Mouse (Mus musculus): ENCODE measurements around the gene Camk2d. TPM values are rescaled to one million over a fixed set of nuclear protein-coding genes. Genes with fewer than 3 reads are reported as not detected.

The Camk2d gene
- polyA plus RNA-seq, 1 experiment from 2014 or later: 34.9 TPM

DNA sequence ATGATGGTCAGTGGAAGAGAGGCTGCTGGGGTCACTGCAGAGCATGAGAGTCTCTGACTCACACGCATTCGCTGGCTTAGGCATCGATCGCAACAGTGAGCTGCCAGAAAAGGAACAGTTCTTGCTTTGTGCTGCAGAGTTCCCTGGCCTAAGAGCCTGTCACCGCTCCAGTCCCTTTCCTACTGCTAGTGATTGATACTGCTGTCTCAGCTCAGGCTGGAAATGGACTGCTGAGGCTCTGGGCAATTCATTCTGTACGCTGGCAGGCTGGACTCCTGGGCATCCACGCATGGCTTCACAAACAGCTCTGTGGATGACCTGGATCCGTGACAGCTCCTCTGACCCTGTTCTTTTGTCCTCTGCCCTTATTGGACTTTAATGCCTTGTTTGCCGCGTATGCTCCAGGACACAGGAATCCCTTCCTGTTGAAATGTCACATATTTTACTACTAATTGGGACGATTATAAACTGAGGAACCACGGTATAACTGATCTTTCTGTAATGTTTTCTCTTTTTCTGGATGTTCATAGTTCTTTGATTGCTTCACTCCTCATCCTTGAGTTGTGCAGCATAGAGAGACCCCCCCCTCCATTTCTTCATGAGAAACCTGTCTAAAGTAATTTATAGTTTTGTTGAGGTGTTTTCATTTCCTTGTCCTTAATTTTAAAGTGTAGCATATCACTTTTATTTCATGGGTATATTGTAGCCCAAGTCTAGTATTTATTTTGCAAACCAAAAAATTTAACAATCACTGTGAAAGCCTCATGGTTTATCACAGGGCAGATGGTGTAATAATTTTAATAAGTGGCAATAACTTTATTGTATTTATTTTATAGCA, 99.6 kb downstream of the Camk2d start:
- Histone ChIP-seq H3K27me3 (ENCODE audit: control insufficient read depth, insufficient read depth, low read length) (no peaks in the 10 kb centered on the region), H3K36me3 (ENCODE audit: control insufficient read depth, insufficient read depth, low read length) (no peaks in the 10 kb centered on the region), H3K27ac (replicated peaks) (peak overlapping the region; percentile 80), H3K9ac (ENCODE audit: low read length) (peak overlapping the region; percentile 18; the same call in 1 of the 2 replicates), H3K4me3 (ENCODE audit: low read depth, low read length) (no peak overlapping the region), H3K9me3 (ENCODE audit: control insufficient read depth, low read length) (no peaks in the 10 kb centered on the region), H3K4me2 (replicated peaks; ENCODE audit: low read depth) (no peak overlapping the region; the same call in 1 of the 2 replicates), H3K4me1 (replicated peaks; ENCODE audit: control insufficient read depth, insufficient read depth) (peaks cover 12% of the 10 kb centered on the region; the same call in 1 of the 2 replicates)
- DNase-seq (ENCODE audit: low spot score): peak; percentile 44
- no peak for TF ChIP-seq EP300 (optimal IDR thresholded peaks at IDR 0.05)
- WGBS: 26% methylated on average over 12 of the region's 12 CpGs
- peak; percentile 65 for ATAC-seq (ENCODE audit: low FRiP score, low TSS enrichment)

DNA sequence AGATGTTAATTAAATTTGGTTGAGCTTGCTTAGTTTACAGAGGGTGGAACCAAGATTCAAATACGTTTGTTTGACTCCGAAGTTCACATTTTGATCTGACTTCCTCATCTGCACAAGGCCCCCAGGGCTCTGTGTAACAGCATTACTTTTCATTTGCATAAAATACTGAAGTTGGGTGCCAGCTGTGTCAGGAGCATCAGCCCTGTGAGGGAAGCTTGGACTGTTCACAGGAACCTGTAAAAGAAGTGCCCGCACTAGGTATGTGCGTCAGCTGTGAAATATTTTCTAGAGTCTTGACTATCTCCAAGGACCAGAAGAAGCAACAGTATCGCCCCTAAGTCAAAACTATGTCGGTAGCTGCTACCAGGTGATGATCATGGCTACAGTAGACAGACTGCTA, 100.5 kb downstream of the Camk2d start:
- no peak overlapping the region for H3K4me3 ChIP-seq (ENCODE audit: low read depth, low read length)
- H3K4me2 ChIP-seq (replicated peaks; ENCODE audit: low read depth): no peak overlapping the region
- H3K4me1 ChIP-seq (replicated peaks; ENCODE audit: control insufficient read depth, insufficient read depth): peaks cover 12% of the 10 kb centered on the region; the same call in 1 of the 2 replicates
- H3K27me3 ChIP-seq (ENCODE audit: control insufficient read depth, insufficient read depth, low read length): no peaks in the 10 kb centered on the region
- ATAC-seq (ENCODE audit: low FRiP score, low TSS enrichment) (peak; percentile 72), DNase-seq (ENCODE audit: low spot score) (peak; percentile 51)
- no peaks in the 10 kb centered on the region for H3K36me3 ChIP-seq (ENCODE audit: control insufficient read depth, insufficient read depth, low read length)
- 67% methylated on average over 6 of the region's 6 CpGs for WGBS
- TF ChIP-seq CTCF (IDR thresholded peaks at IDR 0.05; ENCODE audit: low read depth) (no peak), EP300 (optimal IDR thresholded peaks at IDR 0.05) (no peak)
- H3K9me3 ChIP-seq (ENCODE audit: control insufficient read depth, low read length): no peaks in the 10 kb centered on the region
- 0 out of 2 replicates have a peak overlapping the region, but pooled peaks have one; percentile 19 for H3K27ac ChIP-seq (replicated peaks)
- H3K9ac ChIP-seq (ENCODE audit: low read length): no peak overlapping the region

DNA sequence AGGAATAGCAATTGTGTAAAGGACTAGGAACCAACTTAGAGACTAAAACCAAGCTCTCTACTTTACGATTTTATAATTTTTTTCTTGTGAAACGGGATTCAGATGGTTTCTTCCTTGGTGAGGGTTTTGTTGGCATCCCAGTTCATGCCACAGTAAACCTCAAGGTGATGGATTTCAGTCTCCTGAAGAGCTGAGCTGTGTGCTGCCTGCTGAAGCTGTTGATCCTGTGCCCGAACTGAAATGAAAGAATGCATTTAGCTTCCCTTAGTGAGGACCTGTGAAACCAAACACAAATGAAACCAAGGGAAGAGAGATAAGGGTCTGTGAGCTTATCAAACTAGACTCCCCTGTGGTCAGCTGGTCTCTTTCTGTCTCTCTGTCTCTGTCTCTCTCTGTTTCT, 103.6 kb downstream of the Camk2d start:
- ATAC-seq (ENCODE audit: low FRiP score, low TSS enrichment) (no peak), DNase-seq (ENCODE audit: low spot score) (no peak)
- Histone ChIP-seq H3K4me3 (ENCODE audit: low read depth, low read length) (no peak overlapping the region), H3K27ac (replicated peaks) (no peak overlapping the region), H3K9ac (ENCODE audit: low read length) (no peak overlapping the region), H3K4me2 (replicated peaks; ENCODE audit: low read depth) (no peak overlapping the region), H3K4me1 (replicated peaks; ENCODE audit: control insufficient read depth, insufficient read depth) (peaks cover 6% of the 10 kb centered on the region; the same call in 1 of the 2 replicates), H3K27me3 (ENCODE audit: control insufficient read depth, insufficient read depth, low read length) (no peaks in the 10 kb centered on the region), H3K36me3 (ENCODE audit: control insufficient read depth, insufficient read depth, low read length) (no peaks in the 10 kb centered on the region), H3K9me3 (ENCODE audit: control insufficient read depth, low read length) (no peaks in the 10 kb centered on the region)
- 56% methylated on average over 3 of the region's 3 CpGs for WGBS
- TF ChIP-seq CTCF (IDR thresholded peaks at IDR 0.05; ENCODE audit: low read depth) (no peak), EP300 (optimal IDR thresholded peaks at IDR 0.05) (no peak)

DNA sequence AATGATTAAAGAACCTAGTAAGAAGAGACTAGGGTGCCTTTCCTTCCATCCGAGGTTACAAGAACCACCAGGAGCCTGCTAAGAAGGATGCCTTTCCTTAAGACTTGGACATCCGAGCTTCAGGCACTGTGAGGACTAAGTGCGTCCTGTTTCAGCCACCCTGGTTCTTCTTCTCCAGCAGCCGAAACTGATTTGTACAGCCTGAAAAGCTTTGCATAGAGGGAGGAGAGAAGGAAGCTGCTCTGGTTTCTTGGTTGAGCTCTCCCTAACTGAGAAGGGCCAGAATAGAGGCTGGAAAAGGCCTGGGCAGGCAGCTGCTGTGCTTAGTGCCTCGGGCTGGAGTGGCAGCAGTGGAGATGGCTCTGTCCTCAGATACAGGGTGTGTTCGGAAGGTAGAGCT, 105.0 kb downstream of the Camk2d start:
- peak overlapping the region; percentile 49; the same call in 1 of the 2 replicates for H3K27ac ChIP-seq (replicated peaks)
- H3K4me2 ChIP-seq (replicated peaks; ENCODE audit: low read depth): no peak overlapping the region
- H3K4me1 ChIP-seq (replicated peaks; ENCODE audit: control insufficient read depth, insufficient read depth): no peaks in the 10 kb centered on the region
- H3K9ac ChIP-seq (ENCODE audit: low read length): no peak overlapping the region
- H3K4me3 ChIP-seq (ENCODE audit: low read depth, low read length): no peak overlapping the region
- ATAC-seq (ENCODE audit: low FRiP score, low TSS enrichment) (no peak), DNase-seq (ENCODE audit: low spot score) (no peak)
- no peaks in the 10 kb centered on the region for H3K36me3 ChIP-seq (ENCODE audit: control insufficient read depth, insufficient read depth, low read length)
- no peaks in the 10 kb centered on the region for H3K27me3 ChIP-seq (ENCODE audit: control insufficient read depth, insufficient read depth, low read length)
- TF ChIP-seq CTCF (IDR thresholded peaks at IDR 0.05; ENCODE audit: low read depth) (no peak), EP300 (optimal IDR thresholded peaks at IDR 0.05) (no peak)
- 84% methylated on average over 6 of the region's 6 CpGs for WGBS
- no peaks in the 10 kb centered on the region for H3K9me3 ChIP-seq (ENCODE audit: control insufficient read depth, low read length)

DNA sequence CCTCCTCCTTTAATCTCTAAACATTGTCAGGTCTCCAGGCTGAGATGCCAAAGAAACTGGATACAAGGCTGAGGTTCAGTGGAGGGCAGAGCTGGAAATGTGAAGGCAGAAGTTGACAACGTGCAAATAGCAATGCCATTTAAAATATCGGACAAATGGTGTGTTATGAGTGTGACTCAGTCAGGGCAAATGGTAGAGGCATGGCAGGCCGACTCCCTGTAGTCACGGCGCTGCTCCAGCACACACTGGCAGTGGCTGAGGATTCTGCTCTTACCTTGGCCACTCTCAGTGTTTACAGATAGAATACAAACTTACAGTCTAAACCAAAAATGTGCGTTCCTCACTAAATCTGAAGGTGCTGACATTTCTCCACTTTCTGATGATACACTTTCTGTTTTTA, 105.5 kb downstream of the Camk2d start:
- no peaks in the 10 kb centered on the region for H3K36me3 ChIP-seq (ENCODE audit: control insufficient read depth, insufficient read depth, low read length)
- ATAC-seq (ENCODE audit: low FRiP score, low TSS enrichment) (no peak), DNase-seq (ENCODE audit: low spot score) (peak; percentile 24)
- no peak overlapping the region for H3K4me3 ChIP-seq (ENCODE audit: low read depth, low read length)
- H3K27me3 ChIP-seq (ENCODE audit: control insufficient read depth, insufficient read depth, low read length): no peaks in the 10 kb centered on the region
- TF ChIP-seq EP300 (optimal IDR thresholded peaks at IDR 0.05) (no peak), CTCF (IDR thresholded peaks at IDR 0.05; ENCODE audit: low read depth) (no peak)
- H3K9ac ChIP-seq (ENCODE audit: low read length): no peak overlapping the region
- H3K27ac ChIP-seq (replicated peaks): peak overlapping the region; percentile 49; the same call in 1 of the 2 replicates
- H3K9me3 ChIP-seq (ENCODE audit: control insufficient read depth, low read length): no peaks in the 10 kb centered on the region
- H3K4me1 ChIP-seq (replicated peaks; ENCODE audit: control insufficient read depth, insufficient read depth): no peaks in the 10 kb centered on the region
- no peak overlapping the region for H3K4me2 ChIP-seq (replicated peaks; ENCODE audit: low read depth)
- 53% methylated on average over 6 of the region's 6 CpGs for WGBS

DNA sequence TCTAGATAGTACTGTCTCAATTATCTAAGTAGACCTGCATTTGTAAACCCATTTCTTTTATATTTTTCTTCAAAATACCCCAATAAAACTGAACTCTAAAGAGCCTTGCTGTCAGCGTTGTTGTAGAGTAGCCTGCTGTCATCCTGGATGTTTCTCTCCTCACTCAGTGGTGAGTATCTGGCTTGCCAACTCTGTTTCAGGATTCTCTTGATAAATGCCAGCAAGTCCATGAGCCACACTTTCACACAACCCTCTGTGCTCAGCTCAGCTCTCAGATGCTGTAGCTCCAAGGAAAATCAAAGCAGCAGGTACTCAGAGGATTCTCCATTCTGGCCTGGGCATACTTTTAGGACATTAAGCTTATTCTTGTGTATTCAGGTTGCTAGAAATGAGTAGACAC, 109.4 kb downstream of the Camk2d start:
- Histone ChIP-seq H3K9me3 (ENCODE audit: control insufficient read depth, low read length) (no peaks in the 10 kb centered on the region), H3K4me2 (replicated peaks; ENCODE audit: low read depth) (no peak overlapping the region), H3K4me3 (ENCODE audit: low read depth, low read length) (no peak overlapping the region), H3K36me3 (ENCODE audit: control insufficient read depth, insufficient read depth, low read length) (no peaks in the 10 kb centered on the region), H3K27ac (replicated peaks) (no peak overlapping the region), H3K9ac (ENCODE audit: low read length) (no peak overlapping the region), H3K27me3 (ENCODE audit: control insufficient read depth, insufficient read depth, low read length) (no peaks in the 10 kb centered on the region), H3K4me1 (replicated peaks; ENCODE audit: control insufficient read depth, insufficient read depth) (no peaks in the 10 kb centered on the region)
- TF ChIP-seq EP300 (optimal IDR thresholded peaks at IDR 0.05) (no peak), CTCF (IDR thresholded peaks at IDR 0.05; ENCODE audit: low read depth) (no peak)
- ATAC-seq (ENCODE audit: low FRiP score, low TSS enrichment) (no peak), DNase-seq (ENCODE audit: low spot score) (no peak)
- WGBS: 96% methylated on average over 1 of the region's 1 CpGs

Data from stomach, postnatal 0 days (tissue).